Mouse (Mus musculus) induced T-regulatory cell, adult 2 months (primary cell): ENCODE measurements around the gene Spata13.

ENCODE experiments used
- DNase-seq: peaks from one replicate; pipeline ENCODE4 v3.0.0-alpha.2; 2012; ENCODE audit warnings: low read depth

Gene Spata13

GRCm38 (mm10) chr14:60715686-60716085 is 81.9 kb downstream of the Spata13 start:
- DNase-seq, result peak; percentile 9

GRCm38 (mm10) chr14:60721304-60721703 is 87.5 kb downstream of the Spata13 start:
- no peak for DNase-seq

- DNase-seq, result no peak
These were observed 88.1 kb downstream of the Spata13 start for GRCm38 (mm10) chr14:60721938-60722337.

GRCm38 (mm10) chr14:60726091-60726490 is 92.3 kb downstream of the Spata13 start:
- DNase-seq, result peak; percentile 81

GRCm38 (mm10) chr14:60727130-60727529 is 93.3 kb downstream of the Spata13 start:
- DNase-seq, result peak; percentile 75

GRCm38 (mm10) chr14:60732081-60732480 is 98.3 kb downstream of the Spata13 start:
- peak; percentile 80 for DNase-seq

GRCm38 (mm10) chr14:60732787-60733186 is 99.0 kb downstream of the Spata13 start:
- DNase-seq, result peak; percentile 64

GRCm38 (mm10) chr14:60733706-60734105 is 99.9 kb downstream of the Spata13 start:
- no peak for DNase-seq

- no peak for DNase-seq
These were observed 101.4 kb downstream of the Spata13 start for GRCm38 (mm10) chr14:60735206-60735605.

GRCm38 (mm10) chr14:60735848-60736547 is 102.2 kb downstream of the Spata13 start:
- peak; percentile 50 for DNase-seq

- DNase-seq, result peak; percentile 95
These were observed 102.9 kb downstream of the Spata13 start for GRCm38 (mm10) chr14:60736591-60737192.

GRCm38 (mm10) chr14:60737202-60737611 is 103.4 kb downstream of the Spata13 start:
- DNase-seq, result peak; percentile 86

GRCm38 (mm10) chr14:60738434-60738938 is 104.7 kb downstream of the Spata13 start:
- DNase-seq, result peak; percentile 88

GRCm38 (mm10) chr14:60739155-60739554 is 105.4 kb downstream of the Spata13 start:
- peak; percentile 46 for DNase-seq

- DNase-seq, result peak; percentile 53
These were observed 105.8 kb downstream of the Spata13 start for GRCm38 (mm10) chr14:60739616-60740015.

- DNase-seq, result peak; percentile 50
These were observed 106.7 kb downstream of the Spata13 start for GRCm38 (mm10) chr14:60740507-60740906.

- peak; percentile 45 for DNase-seq
These were observed 107.2 kb downstream of the Spata13 start for GRCm38 (mm10) chr14:60741033-60741432.

- DNase-seq, result no peak
These were observed 107.7 kb downstream of the Spata13 start for GRCm38 (mm10) chr14:60741490-60741981.

- no peak for DNase-seq
These were observed 109.9 kb downstream of the Spata13 start for GRCm38 (mm10) chr14:60743681-60744080.

- peak; percentile 32 for DNase-seq
These were observed 111.4 kb downstream of the Spata13 start for GRCm38 (mm10) chr14:60745201-60745600.

- DNase-seq, result no peak
These were observed 112.3 kb downstream of the Spata13 start for GRCm38 (mm10) chr14:60746141-60746540.

GRCm38 (mm10) chr14:60747154-60747870 is 113.5 kb downstream of the Spata13 start:
- no peak for DNase-seq
